Mouse (Mus musculus) layer of hippocampus, adult 9-10 months (tissue): Measurements from ENCODE around the gene Cpvl.

Experiments
- DNase-seq: peaks from one replicate; pipeline ENCODE4 v3.0.0; 2022; ENCODE audit warnings: low spot score

The Cpvl gene

GRCm38 (mm10) chr6:53978571-53978970 lies at the start of gene Cpvl:
Gene Cpvl, minus strand, starts transcription at chr6:53978671.
- DNase-seq, result no peak

GRCm38 (mm10) chr6:54023846-54024245 lies 45.4 kb upstream of the Cpvl start:
- DNase-seq, result no peak

GRCm38 (mm10) chr6:54021123-54021789 lies 42.8 kb upstream of the Cpvl start:
- no peak for DNase-seq

GRCm38 (mm10) chr6:54018861-54019260 lies 40.4 kb upstream of the Cpvl start:
- no peak for DNase-seq

GRCm38 (mm10) chr6:54018038-54018437 lies 39.6 kb upstream of the Cpvl start:
- DNase-seq, result no peak

GRCm38 (mm10) chr6:54012163-54012562 lies 33.7 kb upstream of the Cpvl start:
- no peak for DNase-seq

GRCm38 (mm10) chr6:54010362-54010761 lies 31.9 kb upstream of the Cpvl start:
- DNase-seq, result no peak

GRCm38 (mm10) chr6:54009293-54009692 lies 30.8 kb upstream of the Cpvl start:
- no peak for DNase-seq

GRCm38 (mm10) chr6:54008448-54009120 lies 30.1 kb upstream of the Cpvl start:
- no peak for DNase-seq

GRCm38 (mm10) chr6:54005302-54005701 lies 26.8 kb upstream of the Cpvl start:
- no peak for DNase-seq

- no peak for DNase-seq
These were observed 17.9 kb upstream of the Cpvl start for GRCm38 (mm10) chr6:53996226-53996955.

GRCm38 (mm10) chr6:53995519-53995918 lies 17.0 kb upstream of the Cpvl start:
- no peak for DNase-seq

GRCm38 (mm10) chr6:53992386-53992785 lies 13.9 kb upstream of the Cpvl start:
- no peak for DNase-seq

- DNase-seq, result no peak
These were observed 8.8 kb upstream of the Cpvl start for GRCm38 (mm10) chr6:53987235-53987634.

GRCm38 (mm10) chr6:53986273-53986985 lies 8.0 kb upstream of the Cpvl start:
- no peak for DNase-seq

- no peak for DNase-seq
These were observed 5.3 kb upstream of the Cpvl start for GRCm38 (mm10) chr6:53983820-53984219.

GRCm38 (mm10) chr6:53982612-53983011 lies 4.1 kb upstream of the Cpvl start:
- DNase-seq, result no peak

- DNase-seq, result no peak
These were observed 3.7 kb upstream of the Cpvl start for GRCm38 (mm10) chr6:53982047-53982600.

- DNase-seq, result no peak
These were observed 2.5 kb upstream of the Cpvl start for GRCm38 (mm10) chr6:53980817-53981480.

GRCm38 (mm10) chr6:53974040-53974439 lies 4.4 kb downstream of the Cpvl start:
- no peak for DNase-seq

- DNase-seq, result no peak
These were observed 5.0 kb downstream of the Cpvl start for GRCm38 (mm10) chr6:53973468-53973867.
